Mouse (Mus musculus) lung, embryonic 14.5 days (tissue): Measurements from ENCODE around the gene Dynll1. TPM values are rescaled to one million over a fixed set of nuclear protein-coding genes. Genes with fewer than 3 reads are reported as not detected.
"Not testable (repeated sequence)": the region's sequence is repeated elsewhere in the genome, so short reads cannot be mapped to it uniquely, and the experiment has no call there.

Experiments
- ATAC-seq: fragments of 200-750 bp; cut with Nextera tagmentation; 2 replicates; pipeline ENCODE4 v1.8.0; 2017; ENCODE audit warnings: mild to moderate bottlenecking, moderate TSS enrichment, moderate library complexity; ENCODE audit not compliant: insufficient read depth
- DNase-seq: peaks from one replicate; pipeline ENCODE4 v3.0.0-alpha.2; 2015
- H3K27ac ChIP-seq: fragments of 300-500 bp; sonication (generic); 2 replicates; pipeline ENCODE4 v1.5.1; 2014; ENCODE audit warnings: low read depth, mild to moderate bottlenecking, moderate library complexity
- H3K27me3 ChIP-seq: fragments of 300-500 bp; sonication (generic); 2 replicates; pipeline ENCODE4 v1.6.1; 2014; ENCODE audit warnings: low read length, control low read depth; ENCODE audit not compliant: insufficient read depth
- H3K36me3 ChIP-seq: fragments of 300-500 bp; sonication (generic); 2 replicates; pipeline ENCODE4 v1.6.1; 2014; ENCODE audit warnings: control low read depth; ENCODE audit not compliant: insufficient read depth
- H3K4me1 ChIP-seq: fragments of 300-500 bp; sonication (generic); 2 replicates; pipeline ENCODE4 v1.6.1; 2014; ENCODE audit warnings: antibody characterized with exemption, control low read depth; ENCODE audit not compliant: insufficient read depth
- H3K4me2 ChIP-seq: fragments of 300-500 bp; sonication (generic); 2 replicates; pipeline ENCODE4 v1.6.1; 2014; ENCODE audit warnings: mild to moderate bottlenecking
- H3K4me3 ChIP-seq: fragments of 300-500 bp; sonication (generic); 2 replicates; pipeline ENCODE4 v1.5.1; 2014; ENCODE audit warnings: low read depth, low read length
- H3K9ac ChIP-seq: fragments of 300-500 bp; sonication (generic); 2 replicates; pipeline ENCODE4 v1.6.1; 2014
- H3K9me3 ChIP-seq: fragments of 300-500 bp; sonication (generic); 2 replicates; pipeline ENCODE4 v1.6.1; 2016; ENCODE audit warnings: low read depth, low read length, control low read depth
- CTCF ChIP-seq: IDR thresholded peaks from 2 replicates; pipeline ENCODE4 v1.5.1; 2016; ENCODE audit warnings: antibody characterized with exemption, low read depth
- WGBS: fragments of 180-500 bp; shearing (Covaris S2); extraction: QIAGEN DNeasy Blood & Tissue Kit; methylation state at CpG from one replicate; pipeline ENCODE4 v1.1.7; 2014; 5-methylcytosine and 5-hydroxymethylcytosine counted together
- polyA plus RNA-seq: library from polyadenylated mRNA; unstranded; fragments of >200 nt; fragmentation: Nextera tagmentation; extraction: Ambion mirVana; gene quantifications from 2 replicates; pipeline ENCODE4 v1.2.1, GENCODE M21; 2014

Dynll1 gene
- polyA plus RNA-seq, 1 experiment from 2014 or later = 1,568 TPM

- Histone ChIP-seq H3K4me2 (peak overlapping the region; percentile 79), H3K27me3 (no peaks in the 10 kb centered on the region), H3K27ac (peak overlapping the region; percentile 83), H3K9me3 (no peaks in the 10 kb centered on the region), H3K4me3 (peak overlapping the region; percentile 36), H3K36me3 (no peaks in the 10 kb centered on the region), H3K4me1 (peaks cover 13% of the 10 kb centered on the region), H3K9ac (peak overlapping the region; percentile 52)
- TF ChIP-seq CTCF = peak; percentile 70
- DNase-seq (peak; percentile 93), ATAC-seq (peak; percentile 95)
- WGBS = under 1% methylated on average over 22 of the region's 22 CpGs
Observed at GRCm38 (mm10) chr5:115319004-115319940, 18.5 kb upstream of the Dynll1 start.

DNA sequence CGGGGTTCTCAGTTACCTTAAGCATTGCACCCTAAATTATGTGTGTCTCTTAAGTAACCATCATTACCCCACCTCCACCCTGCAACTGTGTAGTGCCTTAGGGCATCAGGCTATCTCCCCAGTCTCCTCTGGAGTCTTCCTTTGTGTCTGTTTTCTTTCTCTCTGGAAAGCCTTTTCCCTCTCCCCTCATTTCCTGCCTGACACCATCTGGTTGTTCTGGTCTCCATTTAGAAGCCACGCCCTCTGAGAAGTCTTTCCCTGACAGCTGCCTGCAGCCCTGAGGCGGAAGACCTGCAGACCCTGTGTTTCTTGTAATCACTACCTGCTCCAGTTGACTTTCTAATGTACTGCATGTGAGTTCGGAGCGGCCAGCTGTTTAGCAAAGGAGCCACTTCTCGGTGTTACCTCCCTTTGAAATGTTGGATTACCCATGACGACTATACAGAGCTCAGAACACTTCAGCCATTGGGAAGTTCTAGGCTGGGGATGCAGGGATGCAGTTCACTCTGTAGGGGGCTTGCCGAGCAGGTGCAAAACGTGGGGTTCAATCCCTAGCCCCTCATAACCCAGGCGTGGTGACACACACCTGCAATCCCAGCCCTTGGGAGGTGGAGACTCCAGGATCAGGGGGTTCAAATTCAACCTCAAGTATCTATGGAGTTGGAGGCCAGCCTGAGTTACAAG is 17.0 kb upstream of the Dynll1 start:
- no peaks in the 10 kb centered on the region for H3K9me3 ChIP-seq
- no peak overlapping the region for H3K4me3 ChIP-seq
- peak; percentile 70 for DNase-seq
- no peak overlapping the region for H3K9ac ChIP-seq
- no peak for TF ChIP-seq CTCF
- H3K4me2 ChIP-seq = peak overlapping the region; percentile 10
- H3K4me1 ChIP-seq = peaks cover 16% of the 10 kb centered on the region
- 8% methylated on average over 10 of the region's 10 CpGs for WGBS
- H3K27ac ChIP-seq = peak overlapping the region; percentile 44; the same call in 1 of the 2 replicates
- ATAC-seq = no peak
- H3K36me3 ChIP-seq = no peaks in the 10 kb centered on the region
- no peaks in the 10 kb centered on the region for H3K27me3 ChIP-seq

- Histone ChIP-seq H3K27me3 (no peaks in the 10 kb centered on the region), H3K36me3 (no peaks in the 10 kb centered on the region), H3K4me3 (no peak overlapping the region), H3K9me3 (no peaks in the 10 kb centered on the region), H3K9ac (peak overlapping the region; percentile 30), H3K27ac (peak overlapping the region; percentile 44; the same call in 1 of the 2 replicates), H3K4me1 (peaks cover 19% of the 10 kb centered on the region), H3K4me2 (peak overlapping the region; percentile 10; the same call in 1 of the 2 replicates)
- DNase-seq = no peak
- ATAC-seq = no peak
- WGBS = 10% methylated on average over 14 of the region's 14 CpGs
- no peak for TF ChIP-seq CTCF
Observed at GRCm38 (mm10) chr5:115316968-115317644, 16.3 kb upstream of the Dynll1 start.

DNA sequence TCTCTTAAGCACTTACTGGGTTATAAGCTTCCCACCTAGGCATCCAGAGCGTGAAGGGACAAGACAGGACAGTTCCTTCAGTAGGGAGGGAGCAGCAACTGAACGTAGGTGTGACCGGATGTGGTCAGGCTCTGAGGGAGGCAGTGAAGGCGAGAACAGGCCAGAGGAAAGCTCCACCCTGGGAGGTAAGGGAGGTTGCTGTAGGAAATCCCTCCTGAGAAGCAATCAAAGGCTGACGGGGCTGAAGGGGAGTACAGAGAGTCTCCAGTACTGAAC is 12.8 kb upstream of the Dynll1 start:
- no peaks in the 10 kb centered on the region for H3K36me3 ChIP-seq

GRCm38 (mm10) chr5:115312816-115313667 is 12.2 kb upstream of the Dynll1 start:
- Histone ChIP-seq H3K4me2 (no peak overlapping the region; the same call in 1 of the 2 replicates), H3K9ac (no peak overlapping the region), H3K4me1 (peaks cover 19% of the 10 kb centered on the region), H3K27ac (0 out of 2 replicates have a peak overlapping the region, but pooled peaks have one; percentile 6), H3K9me3 (no peaks in the 10 kb centered on the region), H3K4me3 (no peak overlapping the region), H3K27me3 (no peaks in the 10 kb centered on the region), H3K36me3 (no peaks in the 10 kb centered on the region)
- DNase-seq = peak; percentile 71
- WGBS = 47% methylated on average over 10 of the region's 10 CpGs
- 0 out of 2 replicates have a peak, but pooled peaks have one; percentile 45 for ATAC-seq
- TF ChIP-seq CTCF = no peak

More for the DNA sequence above, 12.8 kb upstream of the Dynll1 start:
- TF ChIP-seq CTCF = no peak
- DNase-seq = no peak
- no peak for ATAC-seq
- Histone ChIP-seq H3K4me1 (peaks cover 19% of the 10 kb centered on the region), H3K27me3 (no peaks in the 10 kb centered on the region), H3K9ac (no peak overlapping the region), H3K4me2 (no peak overlapping the region), H3K4me3 (no peak overlapping the region), H3K27ac (0 out of 2 replicates have a peak overlapping the region, but pooled peaks have one; percentile 6), H3K9me3 (no peaks in the 10 kb centered on the region)
- WGBS = 47% methylated on average over 5 of the region's 5 CpGs

DNA sequence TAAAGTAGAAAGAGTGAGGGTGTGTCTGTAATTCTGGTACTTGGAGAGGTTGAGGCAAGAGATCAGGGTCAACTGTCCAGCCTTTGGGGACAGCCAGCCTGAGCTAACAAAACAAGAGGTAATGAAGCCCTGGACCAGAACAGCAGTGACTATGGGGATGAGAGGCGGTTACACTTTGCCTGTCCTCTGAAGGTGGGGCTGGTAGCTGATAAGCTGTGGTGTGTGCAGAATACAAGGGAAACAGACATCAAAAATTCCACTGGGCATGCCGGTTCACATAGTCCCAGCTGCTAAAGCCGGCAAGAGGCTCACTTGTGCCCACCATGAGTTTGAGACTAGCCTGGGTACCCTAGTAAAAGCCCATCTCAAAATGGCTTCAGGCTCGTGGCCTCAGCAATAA is 11.6 kb upstream of the Dynll1 start:
- Histone ChIP-seq H3K4me2 (no peak overlapping the region; the same call in 1 of the 2 replicates), H3K4me1 (peaks cover 14% of the 10 kb centered on the region; the same call in 1 of the 2 replicates), H3K36me3 (no peaks in the 10 kb centered on the region), H3K4me3 (no peak overlapping the region), H3K9me3 (no peaks in the 10 kb centered on the region), H3K9ac (no peak overlapping the region), H3K27ac (no peak overlapping the region), H3K27me3 (no peaks in the 10 kb centered on the region)
- TF ChIP-seq CTCF = no peak
- DNase-seq (no peak), ATAC-seq (no peak)
- 72% methylated on average over 4 of the region's 4 CpGs for WGBS

- H3K36me3 ChIP-seq = peaks cover 23% of the 10 kb centered on the region
- not testable (repeated sequence) for H3K27ac ChIP-seq, H3K9me3 ChIP-seq, ATAC-seq, DNase-seq, H3K27me3 ChIP-seq, H3K9ac ChIP-seq, H3K4me3 ChIP-seq
- peaks cover 15% of the 10 kb centered on the region for H3K4me1 ChIP-seq
- peak overlapping the region; percentile 83 for H3K4me2 ChIP-seq
- WGBS = 66% methylated on average over 3 of the region's 7 CpGs
Observed at GRCm38 (mm10) chr5:115302190-115302589, 1.4 kb upstream of the Dynll1 start.
